Mouse (Mus musculus): ENCODE data around the gene Nf1. TPM values are rescaled to one million over a fixed set of nuclear protein-coding genes. Genes with fewer than 3 reads are reported as not detected.

The Nf1 gene
- polyA plus RNA-seq, 1 experiment from 2014 or later, result 8.9 TPM

DNA sequence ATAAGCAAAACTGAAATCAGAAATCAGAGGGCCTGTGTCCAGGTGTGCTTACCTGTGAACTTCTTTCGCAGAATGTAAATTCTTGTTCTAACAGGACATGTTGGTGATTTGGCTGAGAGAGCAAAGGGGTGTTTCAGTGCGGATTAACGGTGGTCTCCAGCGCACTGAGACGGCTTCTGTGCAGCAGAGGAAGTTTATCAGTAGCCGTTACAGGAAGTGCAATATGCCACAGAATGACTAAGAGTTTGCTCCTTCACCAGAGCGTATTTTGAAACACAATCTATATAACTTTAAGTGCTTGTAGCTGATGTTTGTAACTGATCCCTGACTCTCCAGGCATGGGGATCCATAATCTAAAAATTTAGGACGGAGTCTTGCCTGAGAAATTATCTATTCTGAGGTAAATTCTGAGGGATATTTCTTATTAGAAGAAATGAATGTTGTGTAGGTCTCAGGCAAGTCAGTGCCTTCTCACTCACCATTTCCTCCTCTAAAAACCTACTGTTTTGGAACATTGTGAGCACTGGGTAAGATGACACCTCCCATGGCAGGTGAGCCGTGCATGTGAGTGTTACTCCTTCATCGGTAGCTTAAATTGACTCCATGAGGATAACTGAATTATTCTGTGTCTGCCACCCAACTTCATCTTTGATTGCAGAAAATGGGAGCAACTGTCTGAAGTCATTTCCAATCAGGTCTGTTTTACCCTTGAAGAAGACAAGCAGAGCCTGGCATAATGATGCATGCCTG, 184.2 kb downstream of the Nf1 start, which contains the start of gene Evi2b:
Gene Evi2b (minus strand): TSS at position 203 of the 750 bp plus-strand sequence.
- 90% methylated on average over 10 of the region's 10 CpGs for WGBS
- ATAC-seq (ENCODE audit: low FRiP score), result no peak

DNA sequence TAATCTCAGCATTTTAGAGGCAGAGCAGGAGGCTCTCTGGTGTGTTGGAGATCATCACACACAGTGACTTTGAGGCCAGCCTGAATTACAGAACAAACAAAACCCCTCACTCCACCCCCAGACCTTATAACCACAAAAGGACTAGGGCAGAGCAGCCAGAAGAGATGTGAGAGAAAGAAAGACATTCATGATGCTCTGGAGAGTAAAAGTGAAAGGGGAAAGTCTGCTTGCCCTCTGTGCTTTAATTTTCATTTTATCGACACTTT, 184.8 kb downstream of the Nf1 start:
- no peak for ATAC-seq (ENCODE audit: low FRiP score)
- no peak overlapping the region for H3K4me2 ChIP-seq (replicated peaks)
- no peaks in the 10 kb centered on the region for H3K27me3 ChIP-seq
- no peaks in the 10 kb centered on the region for H3K4me1 ChIP-seq
- no peak overlapping the region for H3K4me3 ChIP-seq
- WGBS, result 77% methylated on average over 1 of the region's 1 CpGs
- H3K27ac ChIP-seq, result no peak overlapping the region
- 0 out of 2 replicates have a peak, but pooled peaks cover 8% of the 10 kb centered on the region for H3K36me3 ChIP-seq
- no peak overlapping the region for H3K9ac ChIP-seq
- H3K9me3 ChIP-seq (replicated peaks), result no peaks in the 10 kb centered on the region

More for the DNA sequence above, 184.2 kb downstream of the Nf1 start, which contains the start of gene Evi2b:
- no peak within 1 kb of the TSS for H3K4me2 ChIP-seq (replicated peaks)
- no peaks in the 10 kb centered on the region for H3K4me1 ChIP-seq
- H3K9me3 ChIP-seq (replicated peaks), result no peaks in the 10 kb centered on the region
- no peak within 1 kb of the TSS for H3K27ac ChIP-seq
- no peaks in the 10 kb centered on the region for H3K27me3 ChIP-seq
- H3K36me3 ChIP-seq, result 0 out of 2 replicates have a peak, but pooled peaks cover 8% of the 10 kb centered on the region
- H3K4me3 ChIP-seq, result no peak within 1 kb of the TSS
- no peak within 1 kb of the TSS for H3K9ac ChIP-seq

- no peak overlapping the region for H3K9ac ChIP-seq
- no peak overlapping the region for H3K4me3 ChIP-seq
- no peaks in the 10 kb centered on the region for H3K27me3 ChIP-seq
- ATAC-seq (ENCODE audit: low FRiP score), result no peak
- no peak overlapping the region for H3K4me2 ChIP-seq (replicated peaks)
- 94% methylated on average over 3 of the region's 3 CpGs for WGBS
- no peaks in the 10 kb centered on the region for H3K4me1 ChIP-seq
- no peaks in the 10 kb centered on the region for H3K9me3 ChIP-seq (replicated peaks)
- no peak overlapping the region for H3K27ac ChIP-seq
- H3K36me3 ChIP-seq, result peaks cover 8% of the 10 kb centered on the region; the same call in 1 of the 2 replicates
Observed at GRCm38 (mm10) chr11:79526549-79526948, 187.1 kb downstream of the Nf1 start.

GRCm38 (mm10) chr11:79527015-79527738, 187.7 kb downstream of the Nf1 start:
- Histone ChIP-seq H3K4me1 (no peaks in the 10 kb centered on the region), H3K9me3 (replicated peaks) (no peaks in the 10 kb centered on the region), H3K27ac (no peak overlapping the region), H3K4me2 (replicated peaks) (no peak overlapping the region), H3K36me3 (peaks cover 8% of the 10 kb centered on the region; the same call in 1 of the 2 replicates), H3K4me3 (no peak overlapping the region), H3K27me3 (no peaks in the 10 kb centered on the region), H3K9ac (no peak overlapping the region)
- 87% methylated on average over 15 of the region's 15 CpGs for WGBS
- no peak for ATAC-seq (ENCODE audit: low FRiP score)

GRCm38 (mm10) chr11:79527739-79528384, 188.4 kb downstream of the Nf1 start:
- 93% methylated on average over 5 of the region's 5 CpGs for WGBS
- Histone ChIP-seq H3K4me2 (replicated peaks) (no peak overlapping the region), H3K36me3 (peaks cover 8% of the 10 kb centered on the region; the same call in 1 of the 2 replicates)

DNA sequence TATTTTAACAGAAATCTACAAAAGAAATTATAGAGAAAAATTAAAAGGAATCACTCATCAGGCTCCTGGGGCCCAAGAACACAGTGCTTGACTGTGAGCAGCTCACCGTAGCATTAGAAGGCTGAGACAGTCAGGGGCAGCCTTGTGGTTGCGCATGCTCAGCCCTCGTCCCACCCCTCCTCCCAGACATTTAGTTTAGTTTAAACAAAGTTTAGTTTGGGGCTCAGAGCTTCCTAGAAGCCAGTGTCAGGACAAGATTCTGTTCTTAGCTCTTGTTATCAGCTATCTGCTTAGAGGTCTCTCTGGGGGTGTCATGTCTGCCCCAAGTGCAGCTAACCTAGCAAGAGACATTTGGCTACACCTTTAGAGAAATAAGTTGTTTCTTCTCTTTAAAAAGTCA, 189.1 kb downstream of the Nf1 start:
- no peak overlapping the region for H3K4me3 ChIP-seq
- H3K27ac ChIP-seq, result no peak overlapping the region
- no peak for ATAC-seq (ENCODE audit: low FRiP score)
- no peak overlapping the region for H3K9ac ChIP-seq
- no peaks in the 10 kb centered on the region for H3K9me3 ChIP-seq (replicated peaks)
- no peaks in the 10 kb centered on the region for H3K4me1 ChIP-seq
- H3K36me3 ChIP-seq, result peaks cover 8% of the 10 kb centered on the region; the same call in 1 of the 2 replicates
- no peak overlapping the region for H3K4me2 ChIP-seq (replicated peaks)
- H3K27me3 ChIP-seq, result no peaks in the 10 kb centered on the region
- 95% methylated on average over 3 of the region's 3 CpGs for WGBS

More at GRCm38 (mm10) chr11:79527739-79528384, 188.4 kb downstream of the Nf1 start:
- Histone ChIP-seq H3K9me3 (replicated peaks) (no peaks in the 10 kb centered on the region), H3K4me3 (no peak overlapping the region), H3K27ac (no peak overlapping the region), H3K9ac (no peak overlapping the region), H3K27me3 (no peaks in the 10 kb centered on the region), H3K4me1 (no peaks in the 10 kb centered on the region)
- ATAC-seq (ENCODE audit: low FRiP score), result no peak

DNA sequence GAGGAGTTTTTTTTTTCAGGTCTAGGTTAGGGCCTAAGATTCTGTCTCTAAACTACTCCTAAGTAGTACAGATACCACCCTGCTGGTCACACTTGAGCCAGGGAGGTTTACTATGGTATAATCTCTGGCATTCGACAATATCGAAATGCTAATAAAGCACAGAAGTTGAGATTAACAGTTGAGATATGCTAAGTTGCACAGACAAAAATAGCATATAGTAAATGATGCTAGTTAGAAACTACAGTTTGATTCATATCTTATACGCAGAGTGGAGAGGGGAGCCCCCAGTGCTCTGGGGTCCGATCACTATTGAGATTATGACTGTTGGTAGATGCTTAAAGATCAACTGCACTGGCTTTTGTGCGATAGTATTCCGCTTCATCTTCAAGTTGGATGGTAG, 189.7 kb downstream of the Nf1 start:
- H3K4me1 ChIP-seq, result no peaks in the 10 kb centered on the region
- peaks cover 8% of the 10 kb centered on the region; the same call in 1 of the 2 replicates for H3K36me3 ChIP-seq
- no peak for ATAC-seq (ENCODE audit: low FRiP score)
- H3K4me2 ChIP-seq (replicated peaks), result no peak overlapping the region
- no peak overlapping the region for H3K9ac ChIP-seq
- 98% methylated on average over 6 of the region's 6 CpGs for WGBS
- no peak overlapping the region for H3K4me3 ChIP-seq
- H3K27ac ChIP-seq, result no peak overlapping the region
- H3K9me3 ChIP-seq (replicated peaks), result no peaks in the 10 kb centered on the region
- no peaks in the 10 kb centered on the region for H3K27me3 ChIP-seq

GRCm38 (mm10) chr11:79529736-79530135, 190.2 kb downstream of the Nf1 start:
- H3K4me2 ChIP-seq (replicated peaks), result no peak overlapping the region
- ATAC-seq (ENCODE audit: low FRiP score), result no peak
- H3K36me3 ChIP-seq, result peaks cover 8% of the 10 kb centered on the region; the same call in 1 of the 2 replicates
- no peak overlapping the region for H3K27ac ChIP-seq
- no peaks in the 10 kb centered on the region for H3K9me3 ChIP-seq (replicated peaks)
- 83% methylated on average over 2 of the region's 2 CpGs for WGBS
- H3K27me3 ChIP-seq, result no peaks in the 10 kb centered on the region
- no peaks in the 10 kb centered on the region for H3K4me1 ChIP-seq
- H3K4me3 ChIP-seq, result no peak overlapping the region
- no peak overlapping the region for H3K9ac ChIP-seq

DNA sequence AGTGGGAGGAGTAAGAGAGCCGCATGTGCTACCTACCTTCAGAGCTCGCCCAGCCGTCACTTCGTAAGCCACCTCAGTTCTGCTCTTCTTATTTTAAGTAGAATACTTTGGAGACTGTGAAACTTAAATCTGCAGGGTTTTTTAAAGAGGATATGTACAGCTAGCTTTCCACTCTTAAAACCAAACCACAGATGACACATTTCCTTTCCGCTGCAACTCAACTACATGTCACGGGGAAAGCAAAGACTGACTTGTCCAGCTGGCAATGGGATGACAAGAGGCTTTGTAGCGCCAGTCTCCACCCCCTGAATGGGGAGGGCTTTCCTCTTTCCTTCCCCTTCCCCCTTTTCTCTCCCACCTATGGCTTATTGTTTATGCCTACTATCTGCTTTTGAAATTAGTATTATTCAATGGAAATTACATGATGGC, 190.9 kb downstream of the Nf1 start, which contains the start of the genes Evi2 and Evi2a:
Gene Evi2 (minus strand): TSS at position 257 of the 429 bp plus-strand sequence.
Gene Evi2a (minus strand): TSS at position 277 of the 429 bp plus-strand sequence.
- Histone ChIP-seq H3K27me3 (no peaks in the 10 kb centered on the region), H3K4me3 (no peak within 1 kb of the TSS), H3K9ac (no peak within 1 kb of the TSS), H3K4me2 (replicated peaks) (no peak within 1 kb of the TSS), H3K9me3 (replicated peaks) (no peaks in the 10 kb centered on the region), H3K4me1 (no peaks in the 10 kb centered on the region), H3K36me3 (peaks cover 8% of the 10 kb centered on the region; the same call in 1 of the 2 replicates), H3K27ac (no peak within 1 kb of the TSS)
- no peak for ATAC-seq (ENCODE audit: low FRiP score)
- WGBS, result 86% methylated on average over 7 of the region's 7 CpGs

DNA sequence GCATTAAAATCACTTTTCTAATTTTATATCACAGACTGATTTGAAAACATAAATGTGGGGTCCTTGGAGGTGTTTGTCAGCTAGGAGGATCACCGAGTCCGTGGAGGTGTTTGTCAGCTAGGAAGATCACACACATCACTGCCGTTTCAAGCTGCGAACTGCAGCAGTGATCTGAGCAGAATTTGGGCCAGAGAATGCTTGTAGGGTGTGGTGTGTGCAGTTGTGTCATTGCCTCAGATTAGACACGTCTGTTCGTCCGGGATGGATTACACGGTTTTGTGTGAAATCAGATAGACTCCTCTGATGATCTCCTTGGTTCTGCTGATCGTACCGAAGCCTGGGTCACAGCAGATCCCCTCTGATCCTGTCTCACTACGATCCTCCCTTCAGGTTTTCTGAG, 191.3 kb downstream of the Nf1 start:
- no peaks in the 10 kb centered on the region for H3K9me3 ChIP-seq (replicated peaks)
- H3K36me3 ChIP-seq, result peaks cover 10% of the 10 kb centered on the region
- no peak overlapping the region for H3K27ac ChIP-seq
- H3K27me3 ChIP-seq, result no peaks in the 10 kb centered on the region
- no peak overlapping the region for H3K4me2 ChIP-seq (replicated peaks)
- no peak overlapping the region for H3K9ac ChIP-seq
- 91% methylated on average over 11 of the region's 11 CpGs for WGBS
- no peaks in the 10 kb centered on the region for H3K4me1 ChIP-seq
- H3K4me3 ChIP-seq, result no peak overlapping the region
- ATAC-seq (ENCODE audit: low FRiP score), result no peak

DNA sequence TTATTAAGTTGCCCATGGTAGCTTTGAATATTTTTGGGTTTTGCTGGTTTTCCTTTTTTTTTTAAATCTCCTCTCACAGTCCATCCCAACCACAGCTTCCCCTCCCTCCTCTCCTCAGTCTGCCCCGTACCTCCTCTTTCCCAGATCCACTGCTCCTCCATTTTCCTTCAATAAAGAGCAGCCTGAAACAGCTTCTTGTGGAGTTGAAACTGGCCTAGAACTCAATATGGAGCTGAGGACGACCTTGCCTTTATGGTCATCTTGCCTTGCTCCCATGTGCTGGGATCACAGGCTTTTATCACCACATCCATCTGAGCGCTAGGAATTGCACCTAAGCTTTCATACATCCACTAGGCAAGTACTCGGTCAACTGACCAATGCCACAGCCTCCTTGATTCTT, 192.0 kb downstream of the Nf1 start:
- Histone ChIP-seq H3K4me3 (no peak overlapping the region), H3K9me3 (replicated peaks) (no peaks in the 10 kb centered on the region), H3K27me3 (no peaks in the 10 kb centered on the region), H3K36me3 (peaks cover 14% of the 10 kb centered on the region), H3K4me1 (no peaks in the 10 kb centered on the region), H3K9ac (no peak overlapping the region), H3K4me2 (replicated peaks) (no peak overlapping the region), H3K27ac (no peak overlapping the region)
- 95% methylated on average over 4 of the region's 4 CpGs for WGBS
- no peak for ATAC-seq (ENCODE audit: low FRiP score)

- Histone ChIP-seq H3K27me3 (no peaks in the 10 kb centered on the region), H3K4me2 (replicated peaks) (no peak overlapping the region), H3K9ac (no peak overlapping the region), H3K4me3 (no peak overlapping the region), H3K4me1 (no peaks in the 10 kb centered on the region), H3K27ac (no peak overlapping the region), H3K9me3 (replicated peaks) (no peaks in the 10 kb centered on the region), H3K36me3 (peaks cover 15% of the 10 kb centered on the region)
- no peak for ATAC-seq (ENCODE audit: low FRiP score)
- 93% methylated on average over 6 of the region's 6 CpGs for WGBS
Observed at GRCm38 (mm10) chr11:79533311-79533710, 193.8 kb downstream of the Nf1 start.
